Mouse (Mus musculus): ENCODE results near the gene Slc25a28. TPM values are rescaled to one million over a fixed set of nuclear protein-coding genes. Genes with fewer than 3 reads are reported as not detected.

The Slc25a28 gene
- polyA plus RNA-seq, 1 experiment: 23.0 TPM

DNA sequence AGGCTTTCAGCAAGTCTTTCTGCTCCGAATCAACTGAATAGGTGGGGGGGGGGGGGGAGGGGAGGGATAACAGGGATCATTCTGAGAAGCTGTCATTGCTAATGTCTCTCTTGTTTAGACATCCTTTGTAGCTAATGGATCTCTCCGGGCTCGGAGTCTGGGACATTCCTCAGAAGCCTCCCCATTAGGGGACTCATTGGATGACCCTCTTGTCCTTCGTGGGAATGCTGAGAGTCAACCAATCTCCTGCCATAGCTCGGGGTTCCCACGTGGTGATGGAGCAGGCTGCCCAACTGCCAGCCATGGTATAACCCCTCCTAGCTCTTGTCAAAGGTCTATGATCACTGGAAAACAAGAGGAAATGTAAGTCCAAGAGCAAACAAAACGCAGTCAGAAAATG is 27.8 kb downstream of the Slc25a28 start:
- TF ChIP-seq FOSL1 (IDR thresholded peaks at IDR 0.05; ENCODE audit: insufficient read depth, low read length, poor library complexity, severe bottlenecking): no peak
- no peak for TF ChIP-seq CTCF (IDR thresholded peaks at IDR 0.05; ENCODE audit: control insufficient read depth, insufficient read depth, insufficient read length)
- TF ChIP-seq MYOG (IDR thresholded peaks at IDR 0.05; ENCODE audit: control insufficient read depth, extremely low read depth, insufficient read length): no peak
- TF ChIP-seq MAX (IDR thresholded peaks at IDR 0.05): no peak
- TF ChIP-seq CEBPB (IDR thresholded peaks at IDR 0.05; ENCODE audit: low read depth): no peak
- no peak for TF ChIP-seq USF1 (IDR thresholded peaks at IDR 0.05; ENCODE audit: low read depth)
- H3ac ChIP-seq (ENCODE audit: control insufficient read depth, insufficient read length, low read depth): no peak overlapping the region
- no peaks in the 10 kb centered on the region for H3K79me2 ChIP-seq (ENCODE audit: control insufficient read depth, insufficient read depth)
- H3K27me3 ChIP-seq (ENCODE audit: control insufficient read depth, insufficient read depth, insufficient read length): peaks cover 4% of the 10 kb centered on the region
- no peaks in the 10 kb centered on the region for H3K36me3 ChIP-seq (ENCODE audit: control insufficient read depth, insufficient read depth)
- H3K79me3 ChIP-seq (ENCODE audit: low read depth): no peaks in the 10 kb centered on the region
- H3K4me3 ChIP-seq (ENCODE audit: insufficient read depth, poor library complexity, severe bottlenecking): no peak overlapping the region

DNA sequence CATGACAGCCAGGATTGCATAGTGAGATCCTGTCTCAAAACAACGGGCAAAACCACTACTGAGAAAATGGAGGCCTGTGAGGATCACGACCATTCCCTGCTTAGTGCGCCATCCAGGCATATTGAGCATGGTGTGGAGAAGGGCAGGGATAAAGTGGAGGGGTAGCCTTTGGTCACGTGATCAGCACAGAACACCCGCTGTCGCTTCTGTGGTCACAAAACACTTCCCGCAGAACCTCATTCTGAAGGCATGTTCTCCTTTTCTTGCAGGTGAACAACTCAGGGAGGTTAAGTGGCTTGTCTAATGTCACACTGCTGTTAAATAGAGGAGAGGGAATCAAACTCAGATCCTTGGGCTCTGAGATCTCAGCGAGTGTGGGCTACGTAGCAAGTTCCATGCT is 29.2 kb downstream of the Slc25a28 start:
- Histone ChIP-seq H3K36me3 (ENCODE audit: control insufficient read depth, insufficient read depth) (no peaks in the 10 kb centered on the region), H3K79me3 (ENCODE audit: low read depth) (no peaks in the 10 kb centered on the region), H3K27me3 (ENCODE audit: control insufficient read depth, insufficient read depth, insufficient read length) (peaks cover 13% of the 10 kb centered on the region), H3K79me2 (ENCODE audit: control insufficient read depth, insufficient read depth) (no peaks in the 10 kb centered on the region), H3ac (ENCODE audit: control insufficient read depth, insufficient read length, low read depth) (no peak overlapping the region), H3K4me3 (ENCODE audit: insufficient read depth, poor library complexity, severe bottlenecking) (no peak overlapping the region)
- peak; percentile 67 for TF ChIP-seq USF1 (IDR thresholded peaks at IDR 0.05; ENCODE audit: low read depth)
- TF ChIP-seq CTCF (IDR thresholded peaks at IDR 0.05; ENCODE audit: control insufficient read depth, insufficient read depth, insufficient read length): no peak

DNA sequence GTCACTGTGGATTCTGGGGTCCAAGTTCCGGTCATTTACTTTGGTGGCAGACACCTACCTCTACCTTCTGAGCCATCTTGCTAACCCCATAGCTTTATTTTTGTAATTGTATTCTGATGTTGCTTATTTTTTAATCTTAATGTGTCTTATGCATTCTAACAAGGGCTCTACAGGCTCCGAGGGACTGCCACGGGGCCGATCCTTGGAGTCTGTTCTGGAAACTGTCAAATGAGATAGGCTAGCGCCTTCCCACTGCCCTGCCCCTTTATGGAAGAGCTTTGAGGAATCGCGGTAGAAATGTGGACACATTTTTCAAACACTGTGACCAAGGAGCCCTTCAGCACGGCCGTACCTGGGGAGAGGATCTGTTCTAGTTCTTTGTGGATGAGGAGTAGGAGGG is 31.8 kb downstream of the Slc25a28 start:
- no peak for TF ChIP-seq FOSL1 (IDR thresholded peaks at IDR 0.05; ENCODE audit: insufficient read depth, low read length, poor library complexity, severe bottlenecking)
- TF ChIP-seq CEBPB (IDR thresholded peaks at IDR 0.05; ENCODE audit: low read depth): no peak
- TF ChIP-seq CTCF (IDR thresholded peaks at IDR 0.05; ENCODE audit: control insufficient read depth, insufficient read depth, insufficient read length): no peak
- no peak for TF ChIP-seq MAX (IDR thresholded peaks at IDR 0.05)
- no peak for TF ChIP-seq MYOG (IDR thresholded peaks at IDR 0.05; ENCODE audit: control insufficient read depth, extremely low read depth, insufficient read length)
- TF ChIP-seq MYOD1 (IDR thresholded peaks at IDR 0.05; ENCODE audit: control insufficient read depth, insufficient read length, low read depth): no peak
- Histone ChIP-seq H3K79me2 (ENCODE audit: control insufficient read depth, insufficient read depth) (no peaks in the 10 kb centered on the region), H3K36me3 (ENCODE audit: control insufficient read depth, insufficient read depth) (no peaks in the 10 kb centered on the region), H3K27me3 (ENCODE audit: control insufficient read depth, insufficient read depth, insufficient read length) (peaks cover 29% of the 10 kb centered on the region), H3K79me3 (ENCODE audit: low read depth) (no peaks in the 10 kb centered on the region), H3K4me3 (ENCODE audit: insufficient read depth, poor library complexity, severe bottlenecking) (no peak overlapping the region), H3ac (ENCODE audit: control insufficient read depth, insufficient read length, low read depth) (no peak overlapping the region)

DNA sequence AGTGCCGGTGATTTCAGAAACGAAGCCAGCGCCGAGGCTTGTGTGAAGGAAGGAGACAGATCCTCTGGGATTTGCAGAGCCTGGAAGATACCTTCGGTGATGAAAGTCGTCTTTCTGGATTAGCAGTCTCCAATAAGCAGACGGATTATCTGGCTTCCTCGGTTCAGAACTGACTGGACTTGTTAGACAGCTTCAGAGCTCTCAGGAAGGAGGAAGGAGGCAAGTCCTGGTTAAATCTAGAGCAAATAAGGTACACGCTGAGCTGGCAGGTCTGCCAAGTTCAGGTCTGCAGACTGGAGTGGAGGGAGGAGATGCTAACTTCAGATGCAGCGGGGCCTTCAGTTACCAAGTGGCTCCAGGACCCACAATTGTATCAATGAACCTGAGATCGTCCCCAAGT is 32.8 kb downstream of the Slc25a28 start:
- Histone ChIP-seq H3K27me3 (ENCODE audit: control insufficient read depth, insufficient read depth, insufficient read length) (peaks cover 29% of the 10 kb centered on the region), H3K36me3 (ENCODE audit: control insufficient read depth, insufficient read depth) (no peaks in the 10 kb centered on the region), H3ac (ENCODE audit: control insufficient read depth, insufficient read length, low read depth) (no peak overlapping the region), H3K79me3 (ENCODE audit: low read depth) (no peaks in the 10 kb centered on the region), H3K79me2 (ENCODE audit: control insufficient read depth, insufficient read depth) (no peaks in the 10 kb centered on the region), H3K4me3 (ENCODE audit: insufficient read depth, poor library complexity, severe bottlenecking) (no peak overlapping the region)
- TF ChIP-seq FOSL1 (IDR thresholded peaks at IDR 0.05; ENCODE audit: insufficient read depth, low read length, poor library complexity, severe bottlenecking) (no peak), MYOD1 (IDR thresholded peaks at IDR 0.05; ENCODE audit: control insufficient read depth, insufficient read length, low read depth) (no peak), MYOG (IDR thresholded peaks at IDR 0.05; ENCODE audit: control insufficient read depth, extremely low read depth, insufficient read length) (no peak), CEBPB (IDR thresholded peaks at IDR 0.05; ENCODE audit: low read depth) (no peak), USF1 (IDR thresholded peaks at IDR 0.05; ENCODE audit: low read depth) (no peak), MAX (IDR thresholded peaks at IDR 0.05) (no peak), CTCF (IDR thresholded peaks at IDR 0.05; ENCODE audit: control insufficient read depth, insufficient read depth, insufficient read length) (no peak)

DNA sequence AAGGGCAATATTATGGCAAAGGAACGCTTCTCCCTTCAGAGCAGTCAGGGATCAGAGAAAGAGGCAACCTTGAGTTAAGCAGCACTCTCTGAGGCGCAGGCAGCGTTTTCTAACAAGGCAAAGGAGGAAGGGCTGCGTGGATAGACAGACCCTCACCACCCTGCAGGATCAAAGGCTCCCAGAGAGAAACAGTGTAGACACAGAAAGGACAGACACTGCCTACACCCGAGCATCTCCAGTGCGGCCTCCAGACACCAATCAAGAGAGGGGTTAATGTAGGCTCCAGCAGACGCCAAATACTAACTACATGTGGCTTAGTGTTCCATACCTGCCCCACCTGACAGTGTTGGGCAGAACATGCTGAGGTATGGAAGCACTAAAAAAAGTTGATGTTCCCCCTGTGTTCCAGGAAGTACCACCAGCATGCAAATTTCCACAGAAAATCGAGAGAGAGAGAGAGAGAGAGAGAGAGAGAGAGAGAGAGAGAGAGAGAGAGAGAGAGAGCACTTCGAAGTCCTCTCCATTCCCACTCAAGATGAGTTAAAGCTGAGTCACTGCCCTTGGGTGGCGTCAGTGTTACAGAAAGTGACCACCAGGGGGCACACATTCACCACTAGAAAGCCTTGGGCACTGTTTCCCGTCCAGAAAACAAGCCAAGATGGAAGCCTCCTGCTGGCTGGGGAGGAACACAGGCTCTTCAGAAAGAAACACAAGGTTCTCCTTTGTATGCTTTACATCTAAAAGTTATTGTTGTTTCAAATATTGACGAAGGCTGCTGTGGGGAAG is 44.0 kb downstream of the Slc25a28 start:
- no peaks in the 10 kb centered on the region for H3K27me3 ChIP-seq (ENCODE audit: control insufficient read depth, insufficient read depth, insufficient read length)
- no peaks in the 10 kb centered on the region for H3K36me3 ChIP-seq (ENCODE audit: control insufficient read depth, insufficient read depth)
- H3K4me3 ChIP-seq (ENCODE audit: insufficient read depth, poor library complexity, severe bottlenecking): no peak overlapping the region
- H3ac ChIP-seq (ENCODE audit: control insufficient read depth, insufficient read length, low read depth): no peak overlapping the region
- no peaks in the 10 kb centered on the region for H3K79me3 ChIP-seq (ENCODE audit: low read depth)
- no peak for TF ChIP-seq USF1 (IDR thresholded peaks at IDR 0.05; ENCODE audit: low read depth)
- TF ChIP-seq MYOG (IDR thresholded peaks at IDR 0.05; ENCODE audit: control insufficient read depth, extremely low read depth, insufficient read length): no peak
- TF ChIP-seq FOSL1 (IDR thresholded peaks at IDR 0.05; ENCODE audit: insufficient read depth, low read length, poor library complexity, severe bottlenecking): peak; percentile 39
- TF ChIP-seq MYOD1 (IDR thresholded peaks at IDR 0.05; ENCODE audit: control insufficient read depth, insufficient read length, low read depth): no peak
- no peak for TF ChIP-seq MAX (IDR thresholded peaks at IDR 0.05)
- TF ChIP-seq CTCF (IDR thresholded peaks at IDR 0.05; ENCODE audit: control insufficient read depth, insufficient read depth, insufficient read length): peak; percentile 69
- TF ChIP-seq CEBPB (IDR thresholded peaks at IDR 0.05; ENCODE audit: low read depth): no peak
- no peaks in the 10 kb centered on the region for H3K79me2 ChIP-seq (ENCODE audit: control insufficient read depth, insufficient read depth)

DNA sequence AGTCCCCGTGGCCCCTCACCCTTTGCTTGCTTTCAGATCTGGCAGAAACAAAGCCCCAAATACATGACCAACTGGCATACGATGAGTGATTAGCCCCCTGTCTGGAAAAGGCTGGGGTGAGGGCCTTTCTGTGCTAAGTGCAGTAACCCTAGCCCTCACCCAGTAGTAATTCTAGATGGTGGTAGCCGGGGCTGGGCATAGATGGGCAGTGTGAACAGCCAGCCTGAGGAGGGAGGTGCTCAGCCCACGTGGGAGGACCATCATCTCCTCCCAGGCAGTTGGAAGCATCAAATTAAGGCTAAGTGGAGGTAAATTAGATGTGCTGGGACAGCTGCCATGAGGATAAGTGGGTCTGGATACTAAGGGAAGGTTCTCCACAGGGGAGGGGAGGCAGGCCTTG is 45.6 kb downstream of the Slc25a28 start:
- Histone ChIP-seq H3K79me3 (ENCODE audit: low read depth) (no peaks in the 10 kb centered on the region), H3K4me3 (ENCODE audit: insufficient read depth, poor library complexity, severe bottlenecking) (no peak overlapping the region), H3K79me2 (ENCODE audit: control insufficient read depth, insufficient read depth) (no peaks in the 10 kb centered on the region), H3K27me3 (ENCODE audit: control insufficient read depth, insufficient read depth, insufficient read length) (no peaks in the 10 kb centered on the region), H3K36me3 (ENCODE audit: control insufficient read depth, insufficient read depth) (no peaks in the 10 kb centered on the region), H3ac (ENCODE audit: control insufficient read depth, insufficient read length, low read depth) (no peak overlapping the region)
- TF ChIP-seq FOSL1 (IDR thresholded peaks at IDR 0.05; ENCODE audit: insufficient read depth, low read length, poor library complexity, severe bottlenecking): no peak
- TF ChIP-seq MYOG (IDR thresholded peaks at IDR 0.05; ENCODE audit: control insufficient read depth, extremely low read depth, insufficient read length): no peak
- TF ChIP-seq USF1 (IDR thresholded peaks at IDR 0.05; ENCODE audit: low read depth): no peak
- no peak for TF ChIP-seq MYOD1 (IDR thresholded peaks at IDR 0.05; ENCODE audit: control insufficient read depth, insufficient read length, low read depth)
- no peak for TF ChIP-seq CEBPB (IDR thresholded peaks at IDR 0.05; ENCODE audit: low read depth)
- TF ChIP-seq CTCF (IDR thresholded peaks at IDR 0.05; ENCODE audit: control insufficient read depth, insufficient read depth, insufficient read length): no peak
- TF ChIP-seq MAX (IDR thresholded peaks at IDR 0.05): no peak

Measured in C2C12 (cell line).